Mouse (Mus musculus): ENCODE measurements around the gene Spaca4.

Spaca4 gene

GRCm38 (mm10) chr7:45693921-45694591 lies 31.6 kb downstream of the Spaca4 start, which contains the start of gene Sec1:
Gene Sec1, minus strand, starts transcription at chr7:45694402.
- DNase-seq: no peak

DNA sequence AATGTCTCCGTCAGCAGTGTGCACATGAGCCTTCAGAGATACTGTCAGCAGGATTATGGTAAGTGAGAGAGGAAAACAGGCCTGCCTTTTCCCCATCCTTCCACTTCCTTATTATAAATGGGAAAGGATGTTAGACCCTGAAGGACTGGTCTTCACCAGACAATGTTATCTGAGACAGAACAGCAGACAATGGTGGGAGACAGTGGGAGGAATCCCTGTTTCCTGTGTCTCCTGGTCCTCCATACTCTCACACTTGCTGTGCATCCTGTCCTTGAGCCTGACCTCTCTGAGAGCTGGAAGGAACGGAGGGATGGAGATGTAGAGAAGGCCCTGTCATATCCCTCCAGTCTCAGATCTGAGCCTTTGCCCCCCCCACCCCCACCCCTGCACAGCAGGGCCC lies 33.2 kb downstream of the Spaca4 start:
- no peak for DNase-seq

DNA sequence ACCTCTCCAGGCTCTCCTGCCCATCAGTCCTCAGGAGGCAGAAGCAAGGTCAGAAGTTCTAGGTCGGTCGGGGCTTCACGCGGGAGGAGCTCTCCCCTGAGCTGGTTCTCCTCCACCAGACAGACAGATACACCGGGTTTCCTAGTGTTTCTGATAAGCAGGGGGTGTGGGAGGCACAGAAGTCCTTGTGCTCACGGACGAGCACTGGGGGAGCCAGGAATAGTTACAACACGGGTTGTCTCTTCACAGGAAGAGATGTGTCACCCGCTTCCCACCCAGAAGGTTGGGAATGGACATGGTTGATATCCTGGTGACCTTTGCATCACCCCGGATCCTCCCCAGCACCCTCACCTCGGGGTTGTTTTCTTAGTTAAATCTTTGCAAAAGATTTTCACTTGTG lies 35.8 kb downstream of the Spaca4 start:
- no peak for DNase-seq

DNA sequence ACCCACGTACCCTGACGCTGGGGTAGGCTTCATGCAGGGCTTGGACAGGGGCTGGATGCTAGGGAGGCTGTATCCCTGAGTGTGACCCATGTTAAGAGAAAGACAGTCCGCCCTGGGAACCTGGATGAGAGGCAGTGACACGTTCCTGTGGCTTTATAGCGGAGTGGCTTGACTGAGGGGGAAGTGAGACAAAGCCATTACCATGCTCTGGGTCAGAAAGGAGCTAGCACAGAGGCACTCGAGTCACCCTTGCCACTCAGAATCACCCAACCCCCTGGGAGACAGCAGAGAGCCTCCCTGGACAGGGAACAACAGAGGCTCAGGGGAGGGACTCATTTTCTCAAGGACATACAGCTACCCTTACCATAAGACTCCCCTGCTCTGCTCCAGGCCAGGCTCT lies 36.5 kb downstream of the Spaca4 start:
- DNase-seq: no peak

DNA sequence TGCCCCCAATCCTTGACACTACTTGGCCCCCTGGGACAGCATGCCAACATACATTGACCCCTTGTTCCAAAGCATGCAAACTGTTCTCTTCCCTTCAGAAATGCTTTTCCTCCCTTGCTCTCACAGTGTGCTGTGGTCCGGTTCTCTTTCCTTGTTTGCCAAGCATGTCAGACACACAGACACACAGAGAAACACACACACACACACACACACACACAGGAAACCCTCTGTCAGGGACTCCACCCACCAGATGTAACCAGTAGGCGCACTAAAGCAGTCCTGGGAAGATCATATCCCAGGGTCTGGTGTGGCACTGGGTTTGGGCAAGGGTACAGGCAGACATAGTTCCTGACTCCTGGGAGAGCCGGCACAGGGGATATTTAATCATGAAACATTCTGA lies 38.8 kb downstream of the Spaca4 start:
- DNase-seq: no peak

DNA sequence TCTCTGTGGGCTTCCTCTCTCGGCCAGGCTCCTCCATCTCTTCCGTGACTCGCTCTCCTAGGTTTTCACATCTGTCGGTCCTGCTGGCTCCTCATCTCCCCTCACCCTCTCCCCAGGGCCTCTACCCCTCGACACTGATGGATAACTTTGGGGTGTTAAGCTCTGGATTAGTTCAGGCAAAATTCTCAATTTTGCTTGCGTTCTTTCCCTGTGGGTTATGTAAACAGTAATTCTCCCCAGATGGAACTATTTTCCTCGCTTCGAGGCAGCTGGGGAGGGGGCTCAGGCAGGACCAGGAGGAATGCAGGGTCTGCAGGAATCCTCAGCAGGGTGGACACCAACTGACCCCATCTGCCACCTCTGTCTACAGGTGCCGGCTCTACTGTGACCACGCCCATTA lies 39.8 kb downstream of the Spaca4 start:
- no peak for DNase-seq

GRCm38 (mm10) chr7:45683396-45684050 lies 42.1 kb downstream of the Spaca4 start, which contains the start of gene Ntn5:
Gene Ntn5, plus strand, starts transcription at chr7:45684022.
- no peak for DNase-seq

GRCm38 (mm10) chr7:45682144-45683126 lies 43.2 kb downstream of the Spaca4 start:
- peak; percentile 87 for DNase-seq

GRCm38 (mm10) chr7:45681046-45681736 lies 44.4 kb downstream of the Spaca4 start:
- DNase-seq: no peak

GRCm38 (mm10) chr7:45679966-45680621 lies 45.5 kb downstream of the Spaca4 start:
- no peak for DNase-seq

- DNase-seq: no peak
Measured at GRCm38 (mm10) chr7:45678513-45678912, 47.1 kb downstream of the Spaca4 start.

GRCm38 (mm10) chr7:45677627-45678295 lies 47.9 kb downstream of the Spaca4 start:
- no peak for DNase-seq

All from kidney, adult 18-20 months (tissue).